Mouse (Mus musculus) lung, embryonic 14.5 days (tissue): ENCODE data around the gene Tpk1. TPM values are rescaled to one million over a fixed set of nuclear protein-coding genes. Genes with fewer than 3 reads are reported as not detected.

ENCODE experiments used
- ATAC-seq: fragments of 200-750 bp; cut with Nextera tagmentation; 2 replicates; pipeline ENCODE4 v1.8.0; 2017; ENCODE audit warnings: mild to moderate bottlenecking, moderate TSS enrichment, moderate library complexity; ENCODE audit not compliant: insufficient read depth
- DNase-seq: peaks from one replicate; pipeline ENCODE4 v3.0.0-alpha.2; 2015
- H3K27ac ChIP-seq: fragments of 300-500 bp; sonication (generic); 2 replicates; pipeline ENCODE4 v1.5.1; 2014; ENCODE audit warnings: low read depth, mild to moderate bottlenecking, moderate library complexity
- H3K27me3 ChIP-seq: fragments of 300-500 bp; sonication (generic); 2 replicates; pipeline ENCODE4 v1.6.1; 2014; ENCODE audit warnings: low read length, control low read depth; ENCODE audit not compliant: insufficient read depth
- H3K36me3 ChIP-seq: fragments of 300-500 bp; sonication (generic); 2 replicates; pipeline ENCODE4 v1.6.1; 2014; ENCODE audit warnings: control low read depth; ENCODE audit not compliant: insufficient read depth
- H3K4me1 ChIP-seq: fragments of 300-500 bp; sonication (generic); 2 replicates; pipeline ENCODE4 v1.6.1; 2014; ENCODE audit warnings: antibody characterized with exemption, control low read depth; ENCODE audit not compliant: insufficient read depth
- H3K4me2 ChIP-seq: fragments of 300-500 bp; sonication (generic); 2 replicates; pipeline ENCODE4 v1.6.1; 2014; ENCODE audit warnings: mild to moderate bottlenecking
- H3K4me3 ChIP-seq: fragments of 300-500 bp; sonication (generic); 2 replicates; pipeline ENCODE4 v1.5.1; 2014; ENCODE audit warnings: low read depth, low read length
- H3K9ac ChIP-seq: fragments of 300-500 bp; sonication (generic); 2 replicates; pipeline ENCODE4 v1.6.1; 2014
- H3K9me3 ChIP-seq: fragments of 300-500 bp; sonication (generic); 2 replicates; pipeline ENCODE4 v1.6.1; 2016; ENCODE audit warnings: low read depth, low read length, control low read depth
- CTCF ChIP-seq: IDR thresholded peaks from 2 replicates; pipeline ENCODE4 v1.5.1; 2016; ENCODE audit warnings: antibody characterized with exemption, low read depth
- WGBS: fragments of 180-500 bp; shearing (Covaris S2); extraction: QIAGEN DNeasy Blood & Tissue Kit; methylation state at CpG from one replicate; pipeline ENCODE4 v1.1.7; 2014; 5-methylcytosine and 5-hydroxymethylcytosine counted together
- polyA plus RNA-seq: library from polyadenylated mRNA; unstranded; fragments of >200 nt; fragmentation: Nextera tagmentation; extraction: Ambion mirVana; gene quantifications from 2 replicates; pipeline ENCODE4 v1.2.1, GENCODE M21; 2014

Tpk1 gene
- polyA plus RNA-seq, 1 experiment from 2014 or later = 12.4 TPM

DNA sequence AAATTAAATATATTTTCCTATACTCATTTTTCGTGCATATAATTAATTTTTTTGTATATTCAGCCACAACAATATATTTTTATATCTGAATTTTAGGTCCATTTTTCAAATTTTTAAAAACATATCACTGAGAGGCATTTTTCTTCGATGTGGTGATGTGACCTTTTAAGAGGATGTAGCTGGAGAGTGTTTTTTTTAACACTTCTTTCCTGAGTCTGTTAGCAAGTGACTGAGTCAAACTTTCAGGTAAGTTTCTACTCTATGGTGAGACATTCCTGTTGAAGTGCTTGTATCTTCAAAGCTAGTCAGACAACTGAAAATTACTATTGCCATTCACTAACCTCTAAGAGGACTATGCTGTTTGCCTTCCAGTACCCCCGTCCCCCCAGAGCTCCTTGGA lies 283.3 kb downstream of the Tpk1 start:
- ATAC-seq (no peak), DNase-seq (no peak)
- WGBS = 80% methylated on average over 3 of the region's 3 CpGs
- no peak overlapping the region for H3K27ac ChIP-seq
- no peaks in the 10 kb centered on the region for H3K36me3 ChIP-seq
- TF ChIP-seq CTCF = no peak
- H3K4me3 ChIP-seq = no peak overlapping the region
- H3K27me3 ChIP-seq = no peaks in the 10 kb centered on the region
- H3K4me1 ChIP-seq = no peaks in the 10 kb centered on the region
- no peak overlapping the region for H3K9ac ChIP-seq
- no peaks in the 10 kb centered on the region for H3K9me3 ChIP-seq
- no peak overlapping the region for H3K4me2 ChIP-seq

DNA sequence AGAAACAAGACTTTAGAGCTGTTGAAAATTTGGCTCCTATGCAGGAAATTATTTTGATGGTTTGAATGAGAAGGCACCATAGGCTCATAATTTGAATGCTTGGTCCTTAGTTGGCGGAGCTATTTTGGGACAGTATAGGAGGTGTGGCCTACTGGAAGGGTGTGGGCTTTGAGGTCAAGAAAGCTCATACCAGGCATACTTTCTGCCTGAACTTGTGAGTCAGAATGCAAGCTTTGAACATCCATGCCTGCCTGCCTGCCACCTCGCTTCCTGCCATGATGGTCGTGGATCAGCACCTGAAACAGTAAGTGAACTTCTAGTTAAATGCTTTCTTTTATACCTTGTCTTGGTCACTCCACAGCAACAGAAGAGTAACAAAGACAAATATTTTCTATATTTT lies 283.8 kb downstream of the Tpk1 start:
- ATAC-seq (no peak), DNase-seq (no peak)
- Histone ChIP-seq H3K4me2 (no peak overlapping the region), H3K4me1 (no peaks in the 10 kb centered on the region), H3K36me3 (no peaks in the 10 kb centered on the region), H3K27ac (no peak overlapping the region), H3K4me3 (no peak overlapping the region), H3K9ac (no peak overlapping the region), H3K9me3 (no peaks in the 10 kb centered on the region), H3K27me3 (no peaks in the 10 kb centered on the region)
- TF ChIP-seq CTCF = no peak
- WGBS = 73% methylated on average over 3 of the region's 3 CpGs

- Histone ChIP-seq H3K9me3 (no peaks in the 10 kb centered on the region), H3K4me1 (no peaks in the 10 kb centered on the region), H3K4me2 (no peak overlapping the region), H3K9ac (no peak overlapping the region), H3K36me3 (no peaks in the 10 kb centered on the region), H3K27me3 (no peaks in the 10 kb centered on the region), H3K27ac (no peak overlapping the region), H3K4me3 (no peak overlapping the region)
- WGBS = 62% methylated on average over 5 of the region's 5 CpGs
- ATAC-seq = no peak
- TF ChIP-seq CTCF = no peak
- DNase-seq = no peak
Measured at GRCm38 (mm10) chr6:43373206-43373605, 292.9 kb downstream of the Tpk1 start.

GRCm38 (mm10) chr6:43367434-43367945 lies 298.6 kb downstream of the Tpk1 start:
- H3K36me3 ChIP-seq = no peaks in the 10 kb centered on the region
- H3K9me3 ChIP-seq = no peaks in the 10 kb centered on the region
- DNase-seq = peak; percentile 68
- peak; percentile 87 for ATAC-seq
- 33% methylated on average over 1 of the region's 1 CpGs for WGBS
- no peak overlapping the region for H3K27ac ChIP-seq
- H3K4me3 ChIP-seq = no peak overlapping the region
- no peak overlapping the region for H3K9ac ChIP-seq
- H3K27me3 ChIP-seq = no peaks in the 10 kb centered on the region
- H3K4me1 ChIP-seq = no peaks in the 10 kb centered on the region
- H3K4me2 ChIP-seq = no peak overlapping the region
- TF ChIP-seq CTCF = no peak

- WGBS = 67% methylated on average over 2 of the region's 2 CpGs
- Histone ChIP-seq H3K4me3 (no peak overlapping the region), H3K27me3 (no peaks in the 10 kb centered on the region), H3K9me3 (no peaks in the 10 kb centered on the region), H3K36me3 (no peaks in the 10 kb centered on the region), H3K27ac (no peak overlapping the region), H3K4me2 (no peak overlapping the region), H3K4me1 (no peaks in the 10 kb centered on the region), H3K9ac (no peak overlapping the region)
- TF ChIP-seq CTCF = no peak
- ATAC-seq (no peak), DNase-seq (no peak)
Measured at GRCm38 (mm10) chr6:43366952-43367351, 299.1 kb downstream of the Tpk1 start.

DNA sequence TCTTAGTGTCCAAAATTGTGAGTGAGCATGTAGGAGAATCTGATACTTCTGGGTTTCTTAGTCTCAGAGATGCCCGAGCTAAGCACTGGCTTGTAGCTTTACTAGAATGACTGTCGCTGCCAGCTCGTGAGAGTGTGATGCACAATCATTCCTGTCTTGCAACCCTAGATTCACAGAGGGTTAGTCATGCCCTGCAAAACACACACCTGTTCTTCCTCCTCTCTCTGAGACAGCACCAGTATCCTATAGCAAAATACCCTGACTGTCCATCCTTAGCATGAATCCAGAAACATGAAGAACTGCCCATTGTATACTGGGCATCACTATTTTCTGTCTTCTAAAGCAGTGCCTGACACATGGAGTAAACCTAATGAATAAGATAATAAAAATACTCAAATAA lies 302.2 kb downstream of the Tpk1 start:
- WGBS = 85% methylated on average over 3 of the region's 3 CpGs
- no peak for ATAC-seq

DNA sequence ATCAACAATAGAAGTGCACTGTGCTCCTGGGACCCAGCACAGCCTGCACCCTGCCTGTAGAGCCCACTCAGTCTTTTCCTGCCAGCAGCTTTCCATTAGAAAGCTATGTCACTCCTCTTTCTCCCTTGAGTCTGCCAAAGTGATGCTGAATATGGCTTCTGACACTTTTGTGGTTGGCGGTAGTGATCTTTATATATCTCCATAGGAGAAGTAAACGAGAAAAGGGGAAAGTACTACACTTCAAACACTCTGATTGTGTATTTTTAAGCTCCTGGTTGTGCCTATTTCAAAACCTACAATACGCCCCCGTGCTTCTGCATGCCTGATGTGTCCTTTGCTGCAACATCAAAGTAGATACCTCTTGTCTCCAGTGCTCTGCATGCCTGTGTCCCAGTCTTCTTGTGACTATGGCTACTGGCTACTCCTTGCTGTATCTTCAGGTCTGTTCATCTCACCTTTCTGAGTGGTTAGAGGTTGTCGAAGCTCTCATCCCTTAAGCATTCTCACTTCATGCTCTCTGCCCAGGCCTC lies 302.7 kb downstream of the Tpk1 start:
- DNase-seq (no peak), ATAC-seq (no peak)
- Histone ChIP-seq H3K27me3 (no peaks in the 10 kb centered on the region), H3K4me1 (no peaks in the 10 kb centered on the region), H3K36me3 (no peaks in the 10 kb centered on the region), H3K4me3 (no peak overlapping the region), H3K9ac (no peak overlapping the region), H3K9me3 (no peaks in the 10 kb centered on the region), H3K27ac (no peak overlapping the region), H3K4me2 (no peak overlapping the region)
- TF ChIP-seq CTCF = no peak
- 73% methylated on average over 5 of the region's 5 CpGs for WGBS

More for the DNA sequence above, 302.2 kb downstream of the Tpk1 start:
- no peaks in the 10 kb centered on the region for H3K4me1 ChIP-seq
- H3K4me2 ChIP-seq = no peak overlapping the region
- H3K27ac ChIP-seq = no peak overlapping the region
- H3K4me3 ChIP-seq = no peak overlapping the region
- no peak overlapping the region for H3K9ac ChIP-seq
- no peak for DNase-seq
- no peaks in the 10 kb centered on the region for H3K36me3 ChIP-seq
- no peaks in the 10 kb centered on the region for H3K27me3 ChIP-seq
- no peaks in the 10 kb centered on the region for H3K9me3 ChIP-seq
- no peak for TF ChIP-seq CTCF
